Mouse (Mus musculus): ENCODE data around the gene Jazf1.

Jazf1 gene

GRCm38 (mm10) chr6:52796691-52797090 is 271.7 kb downstream of the Jazf1 start:
- no peak for DNase-seq (ENCODE audit: low spot score)

GRCm38 (mm10) chr6:52796035-52796598 is 272.3 kb downstream of the Jazf1 start:
- no peak for DNase-seq (ENCODE audit: low spot score)

DNA sequence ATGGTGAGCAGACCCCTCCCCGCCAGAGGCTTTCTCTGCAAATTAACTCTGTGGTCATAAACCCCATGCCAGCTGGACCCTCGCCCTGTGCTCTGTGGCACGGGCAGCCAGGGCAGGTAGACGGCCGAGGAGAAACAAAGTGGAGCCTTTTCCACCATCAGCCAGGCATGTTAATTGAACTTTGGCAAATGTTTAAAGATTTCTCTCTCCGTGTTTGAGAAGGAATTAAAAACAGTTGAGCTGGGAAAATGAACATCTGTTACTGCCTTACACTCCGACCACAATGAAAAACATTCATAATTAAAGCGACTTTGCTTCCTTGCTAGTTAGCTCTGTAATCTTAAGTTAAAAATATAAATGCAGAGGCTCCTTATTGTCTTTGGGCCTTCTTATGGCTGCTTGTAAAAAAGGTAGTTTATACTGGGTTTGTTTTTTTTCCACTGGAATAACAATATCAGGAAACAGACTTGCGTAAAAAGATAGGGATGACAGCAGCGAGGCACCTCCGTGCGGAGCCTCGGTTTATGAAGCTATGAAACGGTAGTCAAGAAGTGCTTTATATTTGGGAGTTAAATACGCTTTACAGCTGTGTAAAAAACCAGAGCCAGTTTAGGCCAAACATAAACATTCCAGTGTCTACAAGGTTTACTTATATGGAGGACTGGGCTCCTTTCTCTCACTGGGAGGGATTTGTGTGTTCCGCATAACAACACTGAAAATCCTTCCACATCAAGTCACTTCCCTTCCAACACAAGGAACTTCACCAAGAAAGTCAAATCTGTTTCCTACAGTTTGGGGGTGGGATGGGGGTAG is 273.2 kb downstream of the Jazf1 start:
- DNase-seq (ENCODE audit: low spot score) = no peak

GRCm38 (mm10) chr6:52792455-52792854 is 276.0 kb downstream of the Jazf1 start:
- no peak for DNase-seq (ENCODE audit: low spot score)

- no peak for DNase-seq (ENCODE audit: low spot score)
Measured at GRCm38 (mm10) chr6:52790781-52791180, 277.6 kb downstream of the Jazf1 start.

DNA sequence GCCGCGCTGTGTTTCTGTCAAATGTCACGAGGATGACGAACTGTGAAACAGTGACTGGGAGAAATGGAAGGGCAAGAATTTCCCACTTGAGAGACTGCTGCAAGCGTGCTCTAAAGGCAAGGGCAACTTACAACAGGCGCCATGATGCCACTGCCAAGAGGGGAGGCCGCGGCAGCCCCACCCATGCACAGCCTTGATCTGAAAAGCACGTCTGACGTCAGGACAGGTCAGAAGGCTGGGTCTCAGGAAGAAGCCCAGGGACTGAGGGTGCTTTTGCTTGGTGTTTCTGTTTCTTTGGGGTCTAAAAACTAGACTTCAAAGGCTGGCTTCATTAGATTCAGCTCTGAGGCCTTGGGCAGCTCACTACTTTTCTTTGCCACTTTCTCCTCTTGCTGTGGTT is 278.1 kb downstream of the Jazf1 start:
- no peak for DNase-seq (ENCODE audit: low spot score)

DNA sequence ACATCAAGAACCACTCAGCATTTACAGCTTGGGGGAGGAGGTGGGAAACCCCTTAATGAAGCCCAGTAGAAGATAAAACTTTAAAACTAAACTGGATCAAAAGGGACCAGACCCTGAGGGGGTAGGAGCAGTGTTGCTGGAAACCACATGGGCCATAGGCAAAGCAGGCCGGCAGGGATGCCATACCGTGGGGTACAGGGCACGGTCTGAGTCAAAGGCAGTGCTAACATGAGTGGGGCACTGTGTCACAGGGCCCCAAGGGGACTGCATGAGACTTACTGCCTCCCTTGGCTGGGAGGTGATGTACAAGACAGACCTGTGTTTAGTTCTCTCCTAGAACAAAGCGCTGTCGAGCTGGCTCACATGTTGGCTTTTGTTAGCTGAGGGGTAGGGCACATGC is 288.9 kb downstream of the Jazf1 start:
- no peak for DNase-seq (ENCODE audit: low spot score)

DNA sequence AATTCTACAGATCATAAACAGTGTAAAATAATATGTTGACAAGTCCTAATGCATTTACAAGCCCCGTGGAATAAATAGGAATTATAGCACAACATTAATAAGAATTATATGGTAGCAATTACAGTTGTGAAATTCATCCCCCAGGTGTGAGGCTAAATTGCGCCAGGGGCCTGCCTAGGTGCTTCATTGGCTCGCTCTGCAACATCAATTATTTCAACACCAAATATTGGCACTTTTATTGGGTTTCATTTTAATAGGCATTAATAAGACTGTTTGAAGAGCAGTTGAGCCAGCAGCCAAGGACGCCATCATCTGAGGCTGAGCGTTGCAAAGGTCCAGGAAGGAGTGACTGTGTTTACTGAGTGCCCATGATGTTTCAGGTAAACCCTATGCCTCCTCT is 289.9 kb downstream of the Jazf1 start:
- no peak for DNase-seq (ENCODE audit: low spot score)

DNA sequence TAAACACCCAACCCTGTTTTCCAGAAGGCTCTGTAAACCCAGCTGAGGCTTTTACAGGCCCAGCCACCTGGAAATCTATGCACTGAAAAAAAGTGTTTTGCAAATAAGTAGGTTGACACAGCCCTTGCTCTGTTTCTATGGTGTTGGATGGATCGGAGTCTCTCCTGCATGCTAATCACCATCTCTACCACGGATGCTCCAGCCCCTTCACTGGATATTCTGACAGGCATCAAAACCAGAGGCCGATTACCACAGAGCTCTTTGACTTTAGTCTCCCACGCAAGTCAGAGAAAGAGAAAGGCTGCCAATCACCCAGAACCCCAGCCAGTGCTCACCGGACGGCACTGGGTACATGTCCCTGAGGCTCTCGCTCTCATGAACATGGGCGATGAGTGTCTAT is 291.4 kb downstream of the Jazf1 start:
- DNase-seq (ENCODE audit: low spot score) = no peak

GRCm38 (mm10) chr6:52775956-52776355 is 292.5 kb downstream of the Jazf1 start:
- no peak for DNase-seq (ENCODE audit: low spot score)

DNA sequence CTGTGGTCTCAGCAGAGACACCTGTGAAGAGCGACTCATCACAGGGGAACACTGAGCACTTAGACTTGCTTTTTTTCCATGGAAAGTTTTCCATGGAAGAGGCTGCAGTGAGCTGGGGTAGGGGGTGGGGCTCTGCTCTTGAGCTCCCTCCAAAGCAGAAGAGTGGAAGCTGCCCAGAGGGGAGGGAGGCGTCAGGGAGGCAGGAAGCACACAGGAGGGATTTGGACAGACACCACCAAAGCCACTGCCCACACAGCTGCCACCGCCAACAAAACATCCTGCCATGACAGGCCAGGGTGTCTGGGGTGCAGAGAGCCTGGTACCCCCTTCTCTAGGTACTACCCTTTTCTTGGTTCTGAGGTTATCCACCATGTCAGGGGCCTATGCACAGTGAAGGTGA is 293.1 kb downstream of the Jazf1 start:
- no peak for DNase-seq (ENCODE audit: low spot score)

- no peak for DNase-seq (ENCODE audit: low spot score)
Measured at GRCm38 (mm10) chr6:52773132-52773531, 295.3 kb downstream of the Jazf1 start.

DNA sequence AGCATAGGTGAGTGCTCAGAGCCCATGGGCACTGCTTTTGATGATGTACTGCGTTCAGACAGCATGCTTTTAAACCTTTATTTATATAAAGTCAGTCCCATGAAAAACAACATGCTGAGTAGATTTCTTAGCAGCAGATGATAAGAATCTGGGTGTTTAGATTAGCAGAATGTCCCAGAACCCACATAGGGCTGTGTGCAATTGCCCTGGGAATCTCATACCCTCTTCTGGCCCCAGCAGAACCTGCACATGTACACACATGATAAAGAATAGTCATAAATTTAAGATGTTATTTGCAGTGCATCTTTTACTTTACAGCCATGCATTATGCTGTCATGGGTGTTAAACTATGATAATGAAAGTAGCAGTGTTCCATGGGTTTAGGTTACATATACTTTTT is 297.6 kb downstream of the Jazf1 start:
- no peak for DNase-seq (ENCODE audit: low spot score)

DNA sequence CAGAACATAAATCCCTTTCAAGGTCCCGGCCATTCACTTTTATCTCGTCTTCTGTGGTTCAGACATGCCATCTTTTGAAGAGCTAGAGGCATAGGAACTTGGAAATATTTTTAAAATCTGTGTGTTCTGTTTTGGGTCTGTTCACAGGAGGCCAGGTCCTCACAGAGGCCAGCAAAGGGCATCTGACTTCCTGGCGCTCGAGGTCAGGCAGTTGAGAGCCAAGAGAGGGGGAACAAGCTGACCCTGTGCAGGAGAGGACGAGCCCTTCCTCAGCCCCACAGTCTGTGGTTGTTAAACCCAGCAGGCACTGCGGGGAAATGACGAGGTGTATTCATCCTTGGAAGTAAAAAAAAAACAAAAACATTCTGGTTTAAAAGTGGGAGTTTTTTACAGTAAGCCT is 303.2 kb downstream of the Jazf1 start:
- DNase-seq (ENCODE audit: low spot score) = no peak

GRCm38 (mm10) chr6:52752832-52753231 is 315.6 kb downstream of the Jazf1 start:
- DNase-seq (ENCODE audit: low spot score) = no peak

GRCm38 (mm10) chr6:52734630-52735029 is 333.8 kb downstream of the Jazf1 start:
- DNase-seq (ENCODE audit: low spot score) = no peak

GRCm38 (mm10) chr6:52730338-52730737 is 338.1 kb downstream of the Jazf1 start:
- DNase-seq (ENCODE audit: low spot score) = no peak

DNA sequence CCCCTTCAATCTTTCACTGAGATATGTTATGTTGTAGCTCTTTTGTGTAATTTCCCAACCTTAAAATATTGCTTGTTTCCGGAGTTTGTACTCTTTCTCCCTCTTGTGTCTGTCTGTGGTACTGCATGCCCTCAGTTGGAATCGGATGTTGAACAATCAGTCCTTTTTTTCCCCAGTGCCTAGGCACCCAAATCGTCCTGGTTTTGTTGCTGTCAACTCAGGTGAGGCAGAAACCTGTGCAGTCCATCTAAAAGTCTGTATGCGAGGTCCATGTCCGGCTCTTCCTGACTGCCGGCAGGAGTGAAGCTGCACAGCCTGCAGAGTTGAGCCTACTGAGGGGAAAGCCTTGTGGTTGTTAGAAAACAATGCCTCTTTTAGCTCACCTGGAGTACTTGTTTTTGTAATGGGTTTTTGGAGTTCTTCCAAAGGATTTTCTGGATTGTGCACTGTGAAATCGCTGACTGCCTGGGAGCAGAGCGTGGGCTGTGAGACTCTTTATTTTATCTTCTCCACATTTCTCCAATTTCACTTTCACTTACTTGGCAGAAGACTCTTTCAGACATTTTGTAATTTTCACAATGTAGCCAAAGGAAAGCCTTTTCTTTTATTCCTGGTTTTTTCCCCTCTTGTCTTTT is 343.5 kb downstream of the Jazf1 start:
- peak; percentile 81 for DNase-seq (ENCODE audit: low spot score)

Data from layer of hippocampus, adult 11-12 months (tissue).